Mouse (Mus musculus) CH12.LX (cell line): ENCODE measurements around the gene Hid1. TPM values are rescaled to one million over a fixed set of nuclear protein-coding genes. Genes with fewer than 3 reads are reported as not detected.

Experiments
- DNase-seq: peaks from one replicate; pipeline ENCODE4 v3.0.0-alpha.2; 2013; ENCODE audit errors: extremely low read depth
- H3K27ac ChIP-seq: 2 replicates; pipeline ENCODE4 v1.5.1; 2012; ENCODE audit warnings: low read depth, mild to moderate bottlenecking, control low read depth, moderate library complexity; ENCODE audit not compliant: insufficient read depth
- H3K27me3 ChIP-seq: replicated peaks from 2 replicates; pipeline ENCODE3; 2012; ENCODE audit warnings: inconsistent platforms
- H3K36me3 ChIP-seq, 2 experiments: replicated peaks in 1 of 2; 2 replicates each; pipeline versions ENCODE3 to v1.6.1; 2012; ENCODE audit warnings: inconsistent platforms in 1 of 2, low read length in 1 of 2, mild to moderate bottlenecking in 1 of 2, mixed read lengths in 1 of 2, moderate library complexity in 1 of 2; ENCODE audit not compliant: control insufficient read depth in 1 of 2, insufficient read depth in 1 of 2
- H3K4me1 ChIP-seq, 2 experiments: 2 replicates each; pipeline ENCODE4 v1.6.1; 2012; ENCODE audit warnings: inconsistent platforms in 1 of 2, moderate library complexity in 1 of 2; ENCODE audit not compliant: insufficient read depth in 2 of 2, control insufficient read depth in 1 of 2
- H3K4me2 ChIP-seq: 2 replicates; pipeline ENCODE4 v1.6.1; 2012; ENCODE audit warnings: low read depth, mild to moderate bottlenecking, control low read depth; ENCODE audit not compliant: poor library complexity, insufficient read depth, severe bottlenecking
- H3K4me3 ChIP-seq, 3 experiments: fragments of 150-350 bp in 1 of 3; sonication (generic) in 1 of 3; replicated peaks in 1 of 3; 2 replicates each; pipeline versions ENCODE3 to v1.5.1; 2011 to 2012; ENCODE audit warnings: low read depth in 2 of 3, low read length in 2 of 3, mild to moderate bottlenecking in 2 of 3, moderate library complexity in 2 of 3, control low read depth in 1 of 3, improper control_type of control experiment in 1 of 3, inconsistent platforms in 1 of 3, mixed read lengths in 1 of 3; ENCODE audit not compliant: poor library complexity in 1 of 3
- H3K79me2 ChIP-seq: replicated peaks from 2 replicates; pipeline ENCODE4 v1.6.1; 2012; ENCODE audit warnings: mild to moderate bottlenecking, moderate library complexity; ENCODE audit not compliant: control insufficient read depth, poor library complexity, insufficient read depth, severe bottlenecking; ENCODE audit errors: extremely low read depth
- H3K9ac ChIP-seq: 2 replicates; pipeline ENCODE4 v1.6.1; 2012; ENCODE audit warnings: low read depth, mild to moderate bottlenecking, control low read depth, moderate library complexity; ENCODE audit not compliant: insufficient read depth
- H3K9me3 ChIP-seq: replicated peaks from 2 replicates; pipeline ENCODE3; 2012; ENCODE audit warnings: low read length, inconsistent platforms, mixed read lengths
- CHD1 ChIP-seq: IDR thresholded peaks from 2 replicates; pipeline ENCODE4 v1.6.1; 2012; ENCODE audit warnings: low read depth, low read length, improper control_type of control experiment, inconsistent platforms
- CHD2 ChIP-seq: IDR thresholded peaks from 2 replicates; pipeline ENCODE4 v1.6.1; 2011; ENCODE audit warnings: low read length, improper control_type of control experiment
- CTCF ChIP-seq, 2 experiments: IDR thresholded peaks in 1 of 2; conservative IDR thresholded peaks in 1 of 2; 2 replicates each; pipeline ENCODE4 v1.5.1; 2011 to 2012; ENCODE audit warnings: low read depth in 2 of 2, low read length in 2 of 2, improper control_type of control experiment in 1 of 2, inconsistent platforms in 1 of 2, mild to moderate bottlenecking in 1 of 2, moderate library complexity in 1 of 2
- ELF1 ChIP-seq: IDR thresholded peaks from 2 replicates; pipeline ENCODE4 v1.6.1; 2014; ENCODE audit warnings: low read depth, mild to moderate bottlenecking, inconsistent platforms, low read length, improper control_type of control experiment
- GABPA ChIP-seq: IDR thresholded peaks from 2 replicates; pipeline ENCODE4 v1.6.1; 2012; ENCODE audit warnings: low read depth, low read length, improper control_type of control experiment, inconsistent platforms; ENCODE audit not compliant: insufficient replicate concordance
- HCFC1 ChIP-seq: IDR thresholded peaks from 2 replicates; pipeline ENCODE4 v1.6.1; 2012; ENCODE audit warnings: low read depth, mild to moderate bottlenecking, inconsistent platforms, low read length, improper control_type of control experiment
- JUN ChIP-seq: IDR thresholded peaks from 2 replicates; pipeline ENCODE4 v1.6.1; 2011; ENCODE audit warnings: low read depth, mild to moderate bottlenecking, low read length, improper control_type of control experiment, moderate library complexity; ENCODE audit not compliant: insufficient read depth
- JUND ChIP-seq: conservative IDR thresholded peaks from 2 replicates; pipeline ENCODE4 v1.6.1; 2011; ENCODE audit warnings: low read depth, low read length, improper control_type of control experiment
- KAT2A ChIP-seq: IDR thresholded peaks from 2 replicates; pipeline ENCODE4 v1.6.1; 2012; ENCODE audit warnings: low read length, improper control_type of control experiment, inconsistent platforms; ENCODE audit not compliant: insufficient replicate concordance
- MAFK ChIP-seq: IDR thresholded peaks from 2 replicates; pipeline ENCODE4 v1.6.1; 2011; ENCODE audit warnings: low read length, improper control_type of control experiment; ENCODE audit not compliant: insufficient replicate concordance
- MAX ChIP-seq: IDR thresholded peaks from 2 replicates; pipeline ENCODE4 v1.6.1; 2011; ENCODE audit warnings: low read length, improper control_type of control experiment
- MAZ ChIP-seq: IDR thresholded peaks from 2 replicates; pipeline ENCODE4 v1.6.1; 2012; ENCODE audit warnings: low read depth, mild to moderate bottlenecking, inconsistent platforms, low read length, improper control_type of control experiment, moderate library complexity
- MEF2A ChIP-seq: IDR thresholded peaks from 2 replicates; pipeline ENCODE4 v1.6.1; 2014; ENCODE audit warnings: low read depth, mild to moderate bottlenecking, inconsistent platforms, low read length, improper control_type of control experiment, borderline replicate concordance
- NELFE ChIP-seq: IDR thresholded peaks from 2 replicates; pipeline ENCODE4 v1.6.1; 2011; ENCODE audit warnings: low read depth, low read length, improper control_type of control experiment
- NRF1 ChIP-seq: IDR thresholded peaks from 2 replicates; pipeline ENCODE4 v1.6.1; 2014; ENCODE audit warnings: low read depth, mild to moderate bottlenecking, inconsistent platforms, low read length, improper control_type of control experiment, moderate library complexity
- POLR2A ChIP-seq: IDR thresholded peaks from 2 replicates; pipeline ENCODE4 v1.6.1; 2011; ENCODE audit warnings: low read depth, mild to moderate bottlenecking, improper control_type of control experiment, low read length
- POLR2AphosphoS2 ChIP-seq: IDR thresholded peaks from 2 replicates; pipeline ENCODE4 v1.6.1; 2011; ENCODE audit warnings: low read depth, low read length, improper control_type of control experiment
- RAD21 ChIP-seq: IDR thresholded peaks from 2 replicates; pipeline ENCODE4 v1.6.1; 2011; ENCODE audit warnings: low read depth, mild to moderate bottlenecking, low read length, improper control_type of control experiment, moderate library complexity
- RCOR1 ChIP-seq: conservative IDR thresholded peaks from 2 replicates; pipeline ENCODE4 v1.6.1; 2012; ENCODE audit warnings: low read depth, mild to moderate bottlenecking, inconsistent platforms, low read length, improper control_type of control experiment
- UBTF ChIP-seq: IDR thresholded peaks from 2 replicates; pipeline ENCODE4 v1.6.1; 2012; ENCODE audit warnings: low read depth, mild to moderate bottlenecking, inconsistent platforms, low read length, improper control_type of control experiment, moderate library complexity
- USF1 ChIP-seq: IDR thresholded peaks from 2 replicates; pipeline ENCODE4 v1.6.1; 2014; ENCODE audit warnings: low read depth, mild to moderate bottlenecking, inconsistent platforms, low read length, improper control_type of control experiment
- ZC3H11A ChIP-seq: IDR thresholded peaks from 2 replicates; pipeline ENCODE4 v1.6.1; 2012; ENCODE audit warnings: low read depth, mild to moderate bottlenecking, inconsistent platforms, low read length, improper control_type of control experiment
- ZKSCAN1 ChIP-seq: IDR thresholded peaks from 2 replicates; pipeline ENCODE4 v1.6.1; 2012; ENCODE audit warnings: low read depth, inconsistent platforms, low read length, improper control_type of control experiment, borderline replicate concordance
- ZNF384 ChIP-seq: IDR thresholded peaks from 2 replicates; pipeline ENCODE4 v1.6.1; 2012; ENCODE audit warnings: low read depth, low read length, improper control_type of control experiment, inconsistent platforms
- dilution Hi-C: fragments of 300-500 bp; cut with MboI; formaldehyde crosslinking; loops from 2 replicates; pipeline ENCODE4 v1.14.3; 2020; ENCODE audit warnings: low sequenced_read_pairs; ENCODE audit not compliant: extremely low pct_unique_long_range_greater_than_20kb, extremely low pct_ligation_motif_present
- in situ Hi-C: fragments of 300-500 bp; cut with MboI; formaldehyde crosslinking; loops from 3 replicates; pipeline ENCODE4 v1.14.3; 2019; ENCODE audit warnings: low sequenced_read_pairs, low pct_ligation_motif_present, low pct_unique_long_range_greater_than_20kb, mixed read lengths
- polyA plus RNA-seq: library from polyadenylated mRNA; unstranded; fragments of >175 nt; gene quantifications from 2 replicates; pipeline ENCODE4 v1.2.1, GENCODE M21; 2012; ENCODE audit warnings: low read depth; ENCODE audit not compliant: insufficient read length
- total RNA-seq, 2 experiments: library from RNA; depleted of rRNA; stranded (reverse); fragments of 300-350 nt in 1 of 2; fragments of >200 nt in 1 of 2; gene quantifications; 2 replicates each; pipeline ENCODE4 v1.2.3; 2012 to 2014

Hid1 gene
- total and polyA plus RNA-seq, 3 experiments: 0.12 to 3.6 (median 0.36) TPM

DNA sequence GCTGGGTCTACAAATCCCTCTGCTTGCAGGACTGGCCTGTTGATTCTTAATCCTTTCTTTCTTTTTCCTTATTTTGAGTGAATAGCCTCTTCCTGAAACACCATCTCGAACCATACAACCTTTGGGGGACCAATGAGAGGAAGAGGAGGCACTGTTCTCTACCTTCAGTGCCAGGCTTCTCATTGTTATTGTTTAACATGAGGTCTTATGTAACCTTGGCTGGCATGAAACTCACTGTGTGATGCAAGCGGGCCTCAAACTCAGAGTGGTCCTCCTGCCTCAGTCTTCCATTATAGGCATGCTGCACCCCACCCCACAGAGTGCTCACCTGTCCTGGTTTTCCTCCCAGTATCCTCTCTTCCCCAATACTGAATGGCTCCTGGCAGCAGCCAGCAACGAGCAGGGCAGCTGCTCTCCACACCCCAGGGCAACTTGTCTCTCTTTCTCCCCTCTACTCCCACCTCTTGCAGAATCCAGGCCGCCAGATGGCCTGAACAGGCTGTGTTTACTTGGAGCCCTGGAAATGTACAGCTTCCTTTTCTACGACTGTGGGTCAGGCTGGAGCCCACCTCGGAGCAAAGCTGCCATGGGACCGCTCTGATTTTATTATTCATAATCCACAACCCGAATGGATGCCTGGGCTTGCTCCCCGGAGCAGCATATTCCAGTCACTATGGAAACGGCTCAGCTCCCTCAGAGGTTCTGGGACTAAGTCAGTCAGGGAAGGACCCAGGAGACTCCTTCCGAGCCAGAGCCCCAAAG, 33.3 kb upstream of the Hid1 start:
- no peak for DNase-seq
- H3K9me3 ChIP-seq: no peaks in the 10 kb centered on the region
- peaks cover 0 to 8% of the 10 kb centered on the region in 2 experiments for H3K36me3 ChIP-seq
- dilution Hi-C loops: no loop called here
- H3K27ac ChIP-seq: no peak overlapping the region
- 0 out of 2 replicates have a peak, but pooled peaks cover 2% of the 10 kb centered on the region for H3K79me2 ChIP-seq
- H3K4me2 ChIP-seq: no peak overlapping the region
- TF ChIP-seq JUN: no peak
- TF ChIP-seq USF1: no peak
- TF ChIP-seq CHD1: no peak
- no peak for TF ChIP-seq MEF2A
- no peak for TF ChIP-seq HCFC1
- no peak for TF ChIP-seq KAT2A
- TF ChIP-seq MAZ: no peak
- no peak for TF ChIP-seq RAD21
- TF ChIP-seq GABPA: no peak
- TF ChIP-seq RCOR1: no peak
- TF ChIP-seq CHD2: no peak
- in situ Hi-C loops: no loop called here
- H3K4me3 ChIP-seq: no peak overlapping the region
- H3K4me1 ChIP-seq: peaks cover 6 to 20% of the 10 kb centered on the region in 2 experiments; a peak in 3 of 4 replicates
- no peak overlapping the region for H3K9ac ChIP-seq
- peaks cover 42% of the 10 kb centered on the region for H3K27me3 ChIP-seq

DNA sequence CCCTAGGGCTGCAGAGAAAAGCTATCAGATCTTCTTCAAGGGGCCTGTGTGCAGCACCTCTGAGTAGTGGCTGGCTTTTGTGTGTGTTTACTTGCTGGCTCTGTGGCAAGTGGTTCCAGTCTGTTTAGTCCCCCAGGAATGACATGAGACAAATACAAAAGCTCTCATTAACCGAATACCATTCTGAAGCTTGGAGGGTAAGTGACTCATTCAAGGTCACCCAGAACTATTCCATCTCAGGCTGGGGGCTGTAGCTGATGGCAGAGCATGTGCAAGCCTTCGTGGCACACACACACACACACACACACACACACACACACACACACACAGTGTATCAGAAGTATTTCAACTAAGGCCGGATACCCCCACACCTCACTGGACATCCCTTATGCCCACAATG, 32.6 kb upstream of the Hid1 start:
- Histone ChIP-seq H3K9ac (no peak overlapping the region), H3K36me3 (peaks cover 0 to 1% of the 10 kb centered on the region in 2 experiments), H3K4me3 (no peak overlapping the region), H3K27me3 (peaks cover 48% of the 10 kb centered on the region), H3K4me2 (no peak overlapping the region), H3K79me2 (0 out of 2 replicates have a peak, but pooled peaks cover 2% of the 10 kb centered on the region), H3K27ac (no peak overlapping the region), H3K9me3 (no peaks in the 10 kb centered on the region), H3K4me1 (peaks cover 6 to 13% of the 10 kb centered on the region in 2 experiments; a peak in 3 of 4 replicates)
- no peak for DNase-seq
- in situ Hi-C loops: no loop called here
- no peak for TF ChIP-seq ELF1
- dilution Hi-C loops: no loop called here

DNA sequence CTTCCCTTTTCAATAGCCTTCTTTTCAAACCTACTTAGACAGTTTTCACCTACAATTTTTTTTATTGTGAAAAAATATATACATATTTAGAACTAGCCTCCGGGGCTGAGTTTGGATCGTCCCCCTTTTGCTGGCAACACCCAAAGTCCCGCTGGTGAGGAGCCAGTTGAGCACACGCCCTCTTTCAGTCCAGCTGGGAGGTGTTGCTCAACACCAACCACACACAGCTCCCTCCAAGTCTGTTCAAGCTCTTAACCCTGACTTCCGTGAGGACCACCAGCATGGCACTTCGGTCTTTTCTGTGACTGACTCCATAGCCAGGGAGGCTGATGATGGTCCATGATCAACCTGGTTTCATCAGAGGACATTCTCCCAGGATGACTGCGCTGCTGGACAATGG, 30.5 kb upstream of the Hid1 start:
- H3K79me2 ChIP-seq: no peaks in the 10 kb centered on the region
- no peak overlapping the region for H3K4me3 ChIP-seq
- no peak overlapping the region for H3K27ac ChIP-seq
- H3K27me3 ChIP-seq: peaks cover 68% of the 10 kb centered on the region
- no peaks in the 10 kb centered on the region for H3K9me3 ChIP-seq
- dilution Hi-C loops: no loop called here
- H3K9ac ChIP-seq: no peak overlapping the region
- no peak for DNase-seq
- TF ChIP-seq CTCF (conservative IDR thresholded peaks at IDR 0.05 in 1 of 2, IDR thresholded peaks at IDR 0.05 in 1 of 2; ENCODE audit: low read depth in 2 of 2, low read length in 2 of 2) (no peak), MAFK (no peak), MAX (no peak), UBTF (no peak), RCOR1 (no peak), ELF1 (no peak), ZC3H11A (no peak), MEF2A (no peak), NELFE (no peak), POLR2A (no peak), NRF1 (no peak), POLR2AphosphoS2 (no peak), ZNF384 (no peak), RAD21 (no peak), KAT2A (no peak), ZKSCAN1 (no peak), JUND (no peak), MAZ (no peak)
- TF ChIP-seq, all 38 proteins: peak for 0
- in situ Hi-C loops: no loop called here
- no peak overlapping the region for H3K4me2 ChIP-seq
- peaks cover 0 to 2% of the 10 kb centered on the region in 2 experiments; a peak in 1 of 4 replicates for H3K4me1 ChIP-seq
- H3K36me3 ChIP-seq: no peaks in the 10 kb centered on the region
